18 mouse cellular contexts compared by ENCODE assay signal in the genomic region with DNA sequence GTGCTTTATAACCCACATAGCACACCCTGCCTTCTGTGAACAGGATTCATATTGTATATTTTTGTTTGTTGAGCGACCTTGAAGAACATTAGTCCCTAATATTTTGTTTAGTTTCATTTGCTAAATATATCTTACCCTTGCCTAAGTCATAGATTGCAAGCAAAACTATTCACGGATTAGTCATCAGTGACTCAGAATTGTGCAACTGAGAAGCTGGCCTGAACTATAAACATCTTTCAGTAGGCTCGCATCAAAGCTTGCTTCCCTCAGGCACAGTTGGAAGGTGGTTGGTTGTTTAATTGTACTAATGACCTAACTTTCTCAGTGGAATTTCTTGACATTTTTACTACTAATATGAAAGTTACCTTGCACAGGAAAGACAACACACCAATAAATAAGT. TPM values are rescaled to one million over a fixed set of nuclear protein-coding genes. Genes with fewer than 3 reads are reported as not detected.
DNase-seq lines count a peak whose midpoint lies in the region; ATAC-seq and TF ChIP-seq lines count a peak whose summit lies in the region.
"Had no signal": no experiment of that assay in that cellular context is flagged by ENCODE, and none has a peak within 500 bp of the region (broad histone marks: within the 10 kb centered on the region; RNA-seq: fewer than 3 reads in every experiment).

No protein-coding gene starts in this region.

- no peaks in the 10 kb centered on the region for H3K27me3 ChIP-seq in heart, adult 2 months (ENCODE audit: control insufficient read depth, insufficient read depth, low read length)
- no peaks in the 10 kb centered on the region for H3K27me3 ChIP-seq in Patski
- H3K27me3 ChIP-seq in midbrain, postnatal 0 days (ENCODE audit: insufficient read depth, low read length): no peaks in the 10 kb centered on the region
- H3K27me3 ChIP-seq in forebrain, embryonic 10.5 days (ENCODE audit: poor library complexity, severe bottlenecking): no peaks in the 10 kb centered on the region
- H3K27me3 ChIP-seq: forebrain, embryonic 12.5 days; hindbrain, embryonic 15.5 days; lung, embryonic 15.5 days; stomach, embryonic 15.5 days had no signal

- TF ChIP-seq EP300 in heart, adult 2 months (IDR thresholded peaks at IDR 0.05; ENCODE audit: insufficient read depth, low read depth, low read length): no peak

- peak overlapping the region; percentile 53; the same call in 1 of the 2 replicates for H3K27ac ChIP-seq in heart, adult 2 months
- H3K27ac ChIP-seq in midbrain, postnatal 0 days (ENCODE audit: low read depth, low read length): no peak overlapping the region
- no peak overlapping the region for H3K27ac ChIP-seq in forebrain, embryonic 10.5 days
- H3K27ac ChIP-seq: forebrain, embryonic 12.5 days; hindbrain, embryonic 15.5 days; lung, embryonic 15.5 days; stomach, embryonic 15.5 days had no signal

- no peaks in the 10 kb centered on the region for H3K9me3 ChIP-seq in midbrain, postnatal 0 days (ENCODE audit: low read length)
- no peaks in the 10 kb centered on the region for H3K9me3 ChIP-seq in forebrain, embryonic 10.5 days
- H3K9me3 ChIP-seq: forebrain, embryonic 12.5 days; hindbrain, embryonic 15.5 days; lung, embryonic 15.5 days; stomach, embryonic 15.5 days had no signal

- H3K4me3 ChIP-seq in heart, adult 2 months: no peak overlapping the region
- no peak overlapping the region for H3K4me3 ChIP-seq in midbrain, postnatal 0 days (ENCODE audit: low read depth, low read length)
- H3K4me3 ChIP-seq in forebrain, embryonic 10.5 days: no peak overlapping the region
- H3K4me3 ChIP-seq: forebrain, embryonic 12.5 days; hindbrain, embryonic 15.5 days; lung, embryonic 15.5 days; stomach, embryonic 15.5 days had no signal

- peaks cover 5% of the 10 kb centered on the region for H3K36me3 ChIP-seq in heart, adult 2 months (ENCODE audit: control insufficient read depth, insufficient read depth, low read length)
- no peaks in the 10 kb centered on the region for H3K36me3 ChIP-seq in midbrain, postnatal 0 days (ENCODE audit: insufficient read depth, low read length)
- no peaks in the 10 kb centered on the region for H3K36me3 ChIP-seq in forebrain, embryonic 10.5 days (replicated peaks)
- H3K36me3 ChIP-seq: forebrain, embryonic 12.5 days; hindbrain, embryonic 15.5 days; lung, embryonic 15.5 days; stomach, embryonic 15.5 days had no signal

- no peaks in the 10 kb centered on the region for H3K79me2 ChIP-seq in heart, adult 2 months (replicated peaks; ENCODE audit: control insufficient read depth, insufficient read depth, low read length)

- in situ Hi-C loops in Patski (cut with MboI; ENCODE audit: low pct_unique_long_range_greater_than_20kb): no loop called here

- peak in 1 of 2 experiments; percentile 25 for DNase-seq in heart, adult 2 months
- DNase-seq in heart, postnatal 25 days (ENCODE audit: low spot score): no peak
- DNase-seq in 416B (ENCODE audit: low read depth) (peak; percentile 95), Patski (ENCODE audit: low read depth, low spot score) (peak; percentile 64)
- peak; percentile 22 for DNase-seq in lung, postnatal 14 days
- DNase-seq in midbrain, postnatal 0 days (ENCODE audit: low spot score): no peak
- DNase-seq in forebrain, embryonic 10.5 days (ENCODE audit: extremely low spot score, low spot score): no peak
- DNase-seq in kidney, postnatal 36 days: no peak
- DNase-seq: cerebellum, adult 2 months; gastrocnemius, postnatal 36 days; kidney, adult 9 months; right cerebral cortex, postnatal 4 days had no signal

- no peak overlapping the region for H3K9ac ChIP-seq in heart, adult 2 months (ENCODE audit: low read depth, low read length)
- no peak overlapping the region for H3K9ac ChIP-seq in midbrain, postnatal 0 days (replicated peaks; ENCODE audit: low read length, poor library complexity, severe bottlenecking)
- H3K9ac ChIP-seq: forebrain, embryonic 12.5 days; hindbrain, embryonic 15.5 days; lung, embryonic 15.5 days; stomach, embryonic 15.5 days had no signal

- ATAC-seq in Patski: peak; percentile 63
- ATAC-seq in midbrain, postnatal 0 days (ENCODE audit: low FRiP score): no peak

- POLR2A ChIA-PET in Patski (lab: Charles Lee): no interaction called here

- no peak for TF ChIP-seq CTCF in heart, adult 2 months (IDR thresholded peaks at IDR 0.05)
- no peak for TF ChIP-seq CTCF in Patski (IDR thresholded peaks at IDR 0.05)
- no peak for TF ChIP-seq CTCF in midbrain, postnatal 0 days (IDR thresholded peaks at IDR 0.05)

- WGBS in heart, adult 2 months: 44% methylated on average over 3 of the region's 3 CpGs
- 77% methylated on average over 3 of the region's 3 CpGs for WGBS in midbrain, postnatal 0 days
- 87% methylated on average over 3 of the region's 3 CpGs for WGBS in forebrain, embryonic 10.5 days

- TF ChIP-seq POLR2A in heart, adult 2 months (IDR thresholded peaks at IDR 0.05; ENCODE audit: insufficient read depth, low read depth, low read length): no peak

- CTCF ChIA-PET in Patski (lab: Charles Lee): no interaction called here

- H3K4me1 ChIP-seq in heart, adult 2 months (ENCODE audit: control insufficient read depth, insufficient read depth, low read length): peaks cover 3% of the 10 kb centered on the region
- no peaks in the 10 kb centered on the region for H3K4me1 ChIP-seq in midbrain, postnatal 0 days (ENCODE audit: insufficient read depth, low read length)
- peaks cover 11% of the 10 kb centered on the region for H3K4me1 ChIP-seq in forebrain, embryonic 10.5 days
- H3K4me1 ChIP-seq: stomach, embryonic 15.5 days had no signal

- no peak overlapping the region for H3K4me2 ChIP-seq in midbrain, postnatal 0 days (ENCODE audit: low read depth, low read length, poor library complexity, severe bottlenecking)
- H3K4me2 ChIP-seq: forebrain, embryonic 12.5 days; hindbrain, embryonic 15.5 days; lung, embryonic 15.5 days; stomach, embryonic 15.5 days had no signal

- intact Hi-C loops in heart, adult 2 months (cut with DNase I): loop anchor here (5.0 kb wide), 1 partner anchor 49 kb away; a partner anchor contains a TSS
- intact Hi-C loops in heart, postnatal 25 days (cut with DNase I): no loop called here

RNA-seq across cellular contexts. Expression of a gene that starts 3.6 kb away (rescaled TPM):
- total RNA-seq in heart, adult 2 months (2021): 10 to 100 TPM; 35.7 to 37.7 TPM
- 27.4 and 34.1 TPM in 2 replicates for polyA plus RNA-seq in heart, adult 2 months (2012; rRNA removed)
- 10 to 100 TPM; 27.6 to 33.6 TPM for total RNA-seq in heart, postnatal 25 days (2021)
- 39.7 TPM for polyA plus RNA-seq in Patski (2021)
- total RNA-seq in midbrain, postnatal 0 days (2014; rRNA removed): 6.9 and 16.2 TPM in 2 replicates
- 11.8 and 12.0 TPM in 2 replicates for polyA plus RNA-seq in midbrain, postnatal 0 days (2015; fragmentation: Nextera tagmentation; extraction: Ambion mirVana)
- 9.9 and 12.0 TPM in 2 replicates for polyA plus RNA-seq in forebrain, embryonic 10.5 days (2016; fragmentation: Nextera tagmentation; extraction: Ambion mirVana)

RNA-seq across cellular contexts. Expression of a gene that starts 29.1 kb away (rescaled TPM):
- total RNA-seq in heart, adult 2 months (2021): not detected
- not detected in 2 replicates for polyA plus RNA-seq in heart, adult 2 months (2012; rRNA removed)
- not detected for total RNA-seq in heart, postnatal 25 days (2021)
- not detected for polyA plus RNA-seq in Patski (2021)
- 0.38 TPM in 1 of 2 replicates, not detected in the other for total RNA-seq in midbrain, postnatal 0 days (2014; rRNA removed)
- polyA plus RNA-seq in midbrain, postnatal 0 days (2015; fragmentation: Nextera tagmentation; extraction: Ambion mirVana): not detected in 2 replicates
- polyA plus RNA-seq in forebrain, embryonic 10.5 days (2016; fragmentation: Nextera tagmentation; extraction: Ambion mirVana): not detected in 2 replicates
- total RNA-seq: gastrocnemius, postnatal 36 days; layer of hippocampus, postnatal 14 days had no signal
- polyA plus RNA-seq: cerebellum, adult 2 months; forebrain, embryonic 12.5 days; hindbrain, embryonic 15.5 days; limb, embryonic 11.5 days had no signal

RNA-seq across cellular contexts. Expression of a gene that starts 49.8 kb away (rescaled TPM):
- 10 to 100 TPM; 31.7 to 36.9 TPM for total RNA-seq in heart, adult 2 months (2021)
- 16.2 and 26.2 TPM in 2 replicates for polyA plus RNA-seq in heart, adult 2 months (2012; rRNA removed)
- 10 to 100 TPM; 29.9 to 36.2 TPM for total RNA-seq in heart, postnatal 25 days (2021)
- polyA plus RNA-seq in Patski (2021): 46.4 TPM
- 39.6 and 42.6 TPM in 2 replicates for total RNA-seq in midbrain, postnatal 0 days (2014; rRNA removed)
- polyA plus RNA-seq in midbrain, postnatal 0 days (2015; fragmentation: Nextera tagmentation; extraction: Ambion mirVana): 36.3 TPM in 2 replicates
- polyA plus RNA-seq in forebrain, embryonic 10.5 days (2016; fragmentation: Nextera tagmentation; extraction: Ambion mirVana): 79.2 and 81.1 TPM in 2 replicates

RNA-seq across cellular contexts. Expression of a gene that starts 49.8 kb away (rescaled TPM):
- 10 to 100 TPM; 29.6 to 30.1 TPM for total RNA-seq in heart, adult 2 months (2021)
- polyA plus RNA-seq in heart, adult 2 months (2012; rRNA removed): 23.1 and 36.5 TPM in 2 replicates
- 10 to 100 TPM; 34.0 to 34.1 TPM for total RNA-seq in heart, postnatal 25 days (2021)
- 40.7 TPM for polyA plus RNA-seq in Patski (2021)
- total RNA-seq in midbrain, postnatal 0 days (2014; rRNA removed): 61.5 and 70.3 TPM in 2 replicates
- polyA plus RNA-seq in midbrain, postnatal 0 days (2015; fragmentation: Nextera tagmentation; extraction: Ambion mirVana): 24.4 and 25.4 TPM in 2 replicates
- 45.7 and 48.3 TPM in 2 replicates for polyA plus RNA-seq in forebrain, embryonic 10.5 days (2016; fragmentation: Nextera tagmentation; extraction: Ambion mirVana)

Comparison
In these comparisons a context has a peak if more than half of its experiments do, and no peak if none do; other contexts are left out.
1. DNase-seq: peak in 416B (single experiment), Patski (single experiment) and lung, postnatal 14 days (single experiment); none in heart, postnatal 25 days (single experiment), midbrain, postnatal 0 days (single experiment), forebrain, embryonic 10.5 days (single experiment) and kidney, postnatal 36 days (0 of 2).